Mouse (Mus musculus) heart, embryonic 11.5 days (tissue): ENCODE data around the gene Erg. TPM values are rescaled to one million over a fixed set of nuclear protein-coding genes. Genes with fewer than 3 reads are reported as not detected.
A peak's percentile ranks its signal among the peaks of the same experiment; 100 is the strongest.

ENCODE experiments used
- ATAC-seq: fragments of 200-750 bp; cut with Nextera tagmentation; replicated peaks from 2 replicates; pipeline ENCODE4 v1.8.0; 2017; ENCODE audit warnings: moderate library complexity; ENCODE audit not compliant: insufficient number of reproducible peaks, low FRiP score, low TSS enrichment
- H3K27ac ChIP-seq: fragments of 300-500 bp; sonication (generic); 2 replicates; pipeline ENCODE4 v1.5.1; 2014; ENCODE audit warnings: mild to moderate bottlenecking, low read depth, low read length
- H3K27me3 ChIP-seq: fragments of 300-500 bp; sonication (generic); 2 replicates; pipeline ENCODE4 v1.6.1; 2014; ENCODE audit warnings: mild to moderate bottlenecking, low read length, mixed read lengths; ENCODE audit not compliant: control insufficient read depth, insufficient read depth
- H3K36me3 ChIP-seq: fragments of 300-500 bp; sonication (generic); 2 replicates; pipeline ENCODE4 v1.6.1; 2014; ENCODE audit warnings: mild to moderate bottlenecking, low read length, moderate library complexity, mixed read lengths; ENCODE audit not compliant: control insufficient read depth, insufficient read depth
- H3K4me1 ChIP-seq: fragments of 300-500 bp; sonication (generic); 2 replicates; pipeline ENCODE4 v1.6.1; 2014; ENCODE audit warnings: low read length; ENCODE audit not compliant: control insufficient read depth, insufficient read depth
- H3K4me2 ChIP-seq: fragments of 300-500 bp; sonication (generic); 2 replicates; pipeline ENCODE4 v1.6.1; 2014; ENCODE audit warnings: mild to moderate bottlenecking, moderate library complexity
- H3K4me3 ChIP-seq: fragments of 300-500 bp; sonication (generic); 2 replicates; pipeline ENCODE4 v1.5.1; 2014; ENCODE audit warnings: low read depth, low read length
- H3K9ac ChIP-seq: fragments of 300-500 bp; sonication (generic); 2 replicates; pipeline ENCODE4 v1.6.1; 2014; ENCODE audit warnings: mild to moderate bottlenecking, low read depth, low read length, moderate library complexity
- H3K9me3 ChIP-seq: fragments of 300-500 bp; sonication (generic); replicated peaks from 2 replicates; pipeline ENCODE4 v1.6.1; 2016; ENCODE audit warnings: low read length; ENCODE audit not compliant: control insufficient read depth
- WGBS: fragments of 180-500 bp; shearing (Covaris S2); extraction: QIAGEN DNeasy Blood & Tissue Kit; methylation state at CpG from one replicate; pipeline ENCODE4 v1.1.7; 2014; ENCODE audit not compliant: insufficient replicate concordance; 5-methylcytosine and 5-hydroxymethylcytosine counted together
- polyA plus RNA-seq: library from polyadenylated mRNA; unstranded; fragments of >200 nt; fragmentation: Nextera tagmentation; extraction: Ambion mirVana; gene quantifications from 2 replicates; pipeline ENCODE4 v1.2.1, GENCODE M21; 2014

The Erg gene
- polyA plus RNA-seq, 1 experiment from 2014 or later, result 4.8 TPM

DNA sequence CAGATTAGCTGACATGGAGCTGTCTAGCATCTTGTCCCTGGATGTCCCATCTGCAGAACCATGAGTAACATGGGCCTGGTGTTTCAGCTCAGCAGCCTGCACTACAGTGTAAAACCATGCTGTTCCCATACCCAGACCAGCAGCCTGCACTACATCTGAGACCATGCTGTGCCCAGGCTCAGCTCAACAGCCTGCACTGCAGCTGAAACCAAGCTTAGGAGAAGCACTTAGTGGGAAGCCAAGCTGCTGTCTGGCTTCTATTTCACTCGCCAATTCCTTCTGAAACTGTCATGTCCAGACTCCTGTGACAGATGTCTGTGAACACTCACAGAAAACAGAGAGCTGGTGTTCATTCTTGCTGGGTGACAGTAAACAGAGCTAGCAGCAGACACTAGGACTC is 195.6 kb downstream of the Erg start:
- 0 out of 2 replicates have a peak, but pooled peaks have one; percentile 27 for ATAC-seq
- H3K9me3 ChIP-seq, result no peaks in the 10 kb centered on the region
- 30% methylated on average over 1 of the region's 1 CpGs for WGBS
- no peak overlapping the region for H3K9ac ChIP-seq
- H3K4me1 ChIP-seq, result peaks cover 15% of the 10 kb centered on the region
- H3K27ac ChIP-seq, result peak overlapping the region; percentile 25; the same call in 1 of the 2 replicates
- H3K4me3 ChIP-seq, result no peak overlapping the region
- no peaks in the 10 kb centered on the region for H3K36me3 ChIP-seq
- H3K27me3 ChIP-seq, result no peaks in the 10 kb centered on the region
- H3K4me2 ChIP-seq, result no peak overlapping the region

DNA sequence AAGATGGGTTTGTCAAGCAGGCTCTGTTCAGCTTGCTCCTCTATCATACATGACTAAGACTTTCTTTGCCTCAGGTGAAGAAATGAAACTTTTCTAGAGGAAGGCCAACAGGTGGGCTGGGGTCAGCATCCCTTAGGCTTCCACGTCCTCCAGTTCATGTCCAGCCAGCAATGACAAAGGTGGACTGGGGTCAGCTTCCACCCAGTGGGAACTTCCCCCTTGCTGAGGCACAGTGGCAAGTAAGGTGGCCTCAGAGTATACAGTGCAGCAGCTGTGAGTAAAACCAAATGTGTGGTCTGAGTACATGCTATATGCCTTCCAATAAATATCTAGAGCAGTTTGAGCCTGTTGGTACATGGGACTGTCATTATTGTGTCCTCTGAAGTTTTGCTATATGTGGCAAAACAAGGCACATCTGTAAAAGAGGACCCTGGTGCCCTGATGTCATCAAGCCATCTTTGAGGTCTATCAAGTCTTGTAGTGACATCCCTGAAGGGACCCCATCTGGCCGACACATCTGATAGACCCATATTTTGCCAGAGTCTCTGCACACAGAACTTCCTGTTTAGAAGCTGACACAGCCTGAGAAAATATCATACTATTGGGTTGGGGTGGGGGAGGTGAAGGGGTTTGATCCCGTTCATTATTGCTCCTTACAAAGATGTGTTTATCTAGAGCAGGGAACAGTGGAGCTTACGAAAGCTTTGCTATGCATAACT is 197.4 kb downstream of the Erg start:
- H3K9ac ChIP-seq, result no peak overlapping the region
- peaks cover 18% of the 10 kb centered on the region for H3K4me1 ChIP-seq
- no peak overlapping the region for H3K4me2 ChIP-seq
- H3K27me3 ChIP-seq, result no peaks in the 10 kb centered on the region
- H3K4me3 ChIP-seq, result no peak overlapping the region
- H3K27ac ChIP-seq, result no peak overlapping the region
- WGBS, result 75% methylated on average over 4 of the region's 4 CpGs
- ATAC-seq, result no peak
- H3K36me3 ChIP-seq, result no peaks in the 10 kb centered on the region
- H3K9me3 ChIP-seq, result no peaks in the 10 kb centered on the region

DNA sequence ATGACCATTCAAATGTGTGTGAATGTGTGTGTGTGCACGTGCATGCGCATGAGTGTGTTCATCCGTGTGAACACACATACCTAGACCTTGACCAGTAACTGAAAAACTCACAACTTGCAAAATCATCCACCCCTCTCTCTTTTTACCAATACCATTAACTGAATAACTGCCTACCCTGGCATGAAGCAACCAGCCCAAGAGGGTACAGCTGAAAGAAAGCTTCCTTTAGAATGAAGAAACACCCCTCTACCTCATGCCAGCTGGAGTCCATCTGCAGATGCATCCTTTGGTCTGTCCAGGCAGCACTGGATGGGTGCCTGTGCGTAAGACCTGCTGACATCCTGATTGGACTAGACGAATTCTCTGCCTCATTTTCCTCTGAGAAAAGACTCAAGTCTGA is 198.1 kb downstream of the Erg start:
- Histone ChIP-seq H3K9ac (no peak overlapping the region), H3K36me3 (no peaks in the 10 kb centered on the region), H3K4me1 (peaks cover 18% of the 10 kb centered on the region), H3K4me2 (no peak overlapping the region), H3K9me3 (no peaks in the 10 kb centered on the region), H3K27ac (no peak overlapping the region), H3K4me3 (no peak overlapping the region), H3K27me3 (no peaks in the 10 kb centered on the region)
- 84% methylated on average over 5 of the region's 5 CpGs for WGBS
- no peak for ATAC-seq

DNA sequence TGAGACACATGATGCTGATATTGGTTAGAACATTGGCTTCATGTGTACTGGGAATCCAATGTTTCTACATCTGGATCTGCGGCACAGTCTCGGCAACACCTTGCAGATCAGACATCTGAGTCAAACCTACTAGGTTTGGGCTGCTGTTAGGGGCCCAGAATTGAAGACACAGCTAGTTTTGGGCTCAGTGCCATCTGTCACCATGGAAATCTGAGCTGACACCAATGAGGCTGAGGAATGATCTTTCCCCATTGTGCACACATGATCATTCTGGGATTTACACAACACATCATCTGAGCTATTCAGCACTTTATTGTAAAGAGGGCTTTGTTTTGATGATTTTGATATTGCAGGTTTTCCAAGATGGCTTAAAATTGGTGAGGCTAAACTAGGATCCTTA is 199.4 kb downstream of the Erg start:
- 90% methylated on average over 2 of the region's 2 CpGs for WGBS
- Histone ChIP-seq H3K9ac (no peak overlapping the region), H3K4me2 (no peak overlapping the region), H3K9me3 (no peaks in the 10 kb centered on the region), H3K36me3 (no peaks in the 10 kb centered on the region), H3K27ac (no peak overlapping the region), H3K27me3 (no peaks in the 10 kb centered on the region), H3K4me1 (peaks cover 21% of the 10 kb centered on the region), H3K4me3 (no peak overlapping the region)
- ATAC-seq, result no peak

DNA sequence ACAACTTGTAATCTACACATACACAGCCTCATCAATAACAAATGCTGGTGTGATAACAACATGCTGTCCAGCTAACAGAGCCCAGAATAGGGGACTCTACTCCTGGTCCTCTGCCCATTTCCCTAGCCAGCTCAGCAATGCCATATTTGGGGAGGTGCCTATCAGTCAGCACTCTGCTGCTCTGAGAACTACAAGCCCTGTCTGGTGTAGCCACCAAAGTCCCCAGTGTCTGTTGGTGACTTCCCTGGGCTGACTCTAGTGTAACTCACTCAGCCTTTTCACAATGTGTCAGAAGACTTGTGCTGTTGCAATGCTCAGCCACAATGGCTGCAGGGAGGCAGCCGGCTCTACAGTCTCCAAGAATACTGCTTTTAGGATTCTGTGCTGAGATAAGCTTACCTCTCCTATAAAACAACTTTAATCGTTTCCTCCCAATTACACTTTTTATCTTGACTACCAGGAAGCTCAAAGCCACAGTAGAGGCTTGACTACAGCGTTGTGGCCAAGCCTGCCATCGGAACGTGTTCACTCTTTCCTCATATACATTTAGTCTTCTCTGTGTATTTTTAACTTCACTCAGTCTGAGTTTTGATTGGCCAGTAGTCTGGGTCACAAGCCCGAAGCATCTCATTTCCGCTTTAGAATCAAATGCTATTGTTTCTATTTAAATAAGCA is 201.0 kb downstream of the Erg start:
- 75% methylated on average over 7 of the region's 7 CpGs for WGBS
- Histone ChIP-seq H3K27me3 (no peaks in the 10 kb centered on the region), H3K9ac (no peak overlapping the region), H3K4me2 (no peak overlapping the region), H3K27ac (peak overlapping the region; percentile 57), H3K9me3 (no peaks in the 10 kb centered on the region), H3K4me3 (no peak overlapping the region), H3K36me3 (no peaks in the 10 kb centered on the region), H3K4me1 (peaks cover 17% of the 10 kb centered on the region)
- ATAC-seq, result no peak

DNA sequence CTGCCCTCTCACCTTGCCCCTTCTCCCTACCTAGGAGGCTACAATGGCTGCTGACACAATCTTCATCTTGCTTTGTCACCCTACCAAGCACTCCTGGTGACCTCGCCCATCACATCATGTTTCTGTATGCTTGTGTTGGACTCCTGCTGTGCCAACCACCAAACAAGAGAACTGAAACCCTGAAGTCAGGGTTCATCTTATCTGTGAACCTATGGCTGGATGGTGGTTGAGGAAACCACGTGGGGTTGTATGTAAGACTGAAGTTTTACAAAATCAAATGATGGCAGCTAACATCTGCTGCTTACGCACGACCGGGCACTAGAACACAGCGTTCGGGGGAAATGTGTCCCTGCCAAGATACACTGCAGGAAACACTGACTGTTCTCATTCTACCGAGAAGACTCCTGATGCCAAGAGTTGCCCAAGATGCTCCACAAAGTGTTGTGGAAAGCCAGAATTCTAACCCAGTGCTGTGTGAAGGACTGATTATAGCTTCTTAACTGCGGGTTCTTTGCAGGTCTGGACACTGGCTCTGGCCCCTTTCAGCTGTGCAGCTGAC is 201.7 kb downstream of the Erg start:
- no peak overlapping the region for H3K9ac ChIP-seq
- no peak overlapping the region for H3K4me3 ChIP-seq
- no peak overlapping the region for H3K4me2 ChIP-seq
- peaks cover 17% of the 10 kb centered on the region for H3K4me1 ChIP-seq
- 82% methylated on average over 9 of the region's 9 CpGs for WGBS
- no peaks in the 10 kb centered on the region for H3K9me3 ChIP-seq
- H3K36me3 ChIP-seq, result no peaks in the 10 kb centered on the region
- H3K27me3 ChIP-seq, result no peaks in the 10 kb centered on the region
- H3K27ac ChIP-seq, result no peak overlapping the region
- no peak for ATAC-seq

DNA sequence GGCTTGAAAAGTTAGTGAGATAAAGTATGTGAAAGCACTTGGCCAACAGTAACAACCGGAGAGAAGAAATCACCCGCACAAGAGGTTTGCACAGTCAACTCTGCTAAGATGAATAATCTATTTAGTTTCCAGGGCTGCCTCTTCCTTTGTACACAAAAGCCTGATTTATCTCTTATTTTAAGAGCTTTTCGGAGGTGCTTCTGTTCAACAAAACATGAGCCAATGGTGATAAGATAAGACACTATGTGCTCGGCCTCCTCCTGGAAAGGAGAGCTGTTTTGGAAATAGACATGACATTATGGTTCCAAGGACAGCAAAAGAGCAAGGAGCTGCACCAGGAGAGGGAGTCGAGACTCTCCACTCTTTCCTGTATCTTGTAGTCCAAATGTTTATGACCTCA is 204.1 kb downstream of the Erg start:
- peaks cover 17% of the 10 kb centered on the region for H3K4me1 ChIP-seq
- no peaks in the 10 kb centered on the region for H3K27me3 ChIP-seq
- peak overlapping the region; percentile 6; the same call in 1 of the 2 replicates for H3K4me2 ChIP-seq
- ATAC-seq, result no peak
- no peaks in the 10 kb centered on the region for H3K9me3 ChIP-seq
- no peaks in the 10 kb centered on the region for H3K36me3 ChIP-seq
- H3K27ac ChIP-seq, result peak overlapping the region; percentile 29; the same call in 1 of the 2 replicates
- no peak overlapping the region for H3K9ac ChIP-seq
- 14% methylated on average over 5 of the region's 5 CpGs for WGBS
- no peak overlapping the region for H3K4me3 ChIP-seq

DNA sequence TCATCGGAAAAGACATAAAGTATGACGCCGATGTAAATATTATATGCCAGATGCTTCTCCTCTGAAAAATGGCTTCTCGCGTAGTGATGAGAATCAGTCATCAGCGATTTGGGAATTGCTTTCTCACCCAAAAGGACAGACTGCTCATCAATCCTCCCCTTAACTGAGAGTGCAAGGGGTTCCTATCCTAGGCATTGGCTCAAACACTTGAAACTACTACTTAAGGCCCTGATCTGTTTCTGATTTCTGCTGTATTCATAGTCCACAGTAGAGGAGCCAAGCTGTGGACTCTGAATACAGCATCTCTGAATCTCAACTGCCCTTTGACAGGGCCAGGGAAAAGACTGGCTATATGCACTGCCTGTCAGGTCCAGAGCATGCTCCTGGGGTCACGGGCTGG is 209.6 kb downstream of the Erg start:
- Histone ChIP-seq H3K9ac (no peak overlapping the region), H3K9me3 (no peaks in the 10 kb centered on the region), H3K27ac (peak overlapping the region; percentile 77), H3K4me1 (peaks cover 30% of the 10 kb centered on the region), H3K4me3 (no peak overlapping the region), H3K36me3 (no peaks in the 10 kb centered on the region), H3K27me3 (no peaks in the 10 kb centered on the region), H3K4me2 (no peak overlapping the region)
- no peak for ATAC-seq
- WGBS, result 85% methylated on average over 7 of the region's 7 CpGs
